Mouse (Mus musculus) left cerebral cortex, postnatal 36 days (tissue): ENCODE data around the gene Alpi. TPM values are rescaled to one million over a fixed set of nuclear protein-coding genes. Genes with fewer than 3 reads are reported as not detected.

Experiments
- DNase-seq, 2 experiments: peaks; one replicate each; pipeline ENCODE4 v3.0.0; 2021 to 2022; ENCODE audit warnings: low spot score in 2 of 2, mixed read lengths in 1 of 2
- intact Hi-C: fragments of 180-260 bp; cut with DNase I; formaldehyde crosslinking; loops from one replicate; pipeline ENCODE4 v1.15.1; 2025
- total RNA-seq, 2 experiments: library from RNA; stranded (reverse); gene quantifications; 2 replicates each; pipeline ENCODE4 v1.2.3; 2021

Alpi gene
- total RNA-seq, 2 experiments from 2014 or later = not detected

DNA sequence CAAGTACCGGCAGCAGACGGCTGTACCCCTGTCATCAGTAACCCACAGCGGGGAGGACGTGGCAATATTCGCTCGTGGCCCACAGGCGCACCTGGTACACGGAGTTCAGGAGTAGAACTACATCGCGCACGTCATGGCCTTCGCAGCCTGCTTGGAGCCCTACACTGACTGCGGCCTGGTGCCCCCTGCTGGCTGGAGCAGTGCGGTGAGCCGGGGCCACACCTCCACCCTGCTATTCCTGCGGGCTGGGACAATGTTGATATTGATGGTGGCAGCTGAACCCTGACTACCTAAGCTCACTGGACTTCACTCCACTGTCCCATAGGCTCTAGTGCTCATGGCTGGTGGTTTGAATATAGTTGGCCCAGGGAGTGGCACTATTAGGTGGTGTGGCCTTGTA, 30.7 kb downstream of the Alpi start:
- no peak for DNase-seq
- intact Hi-C loops = no loop called here

DNA sequence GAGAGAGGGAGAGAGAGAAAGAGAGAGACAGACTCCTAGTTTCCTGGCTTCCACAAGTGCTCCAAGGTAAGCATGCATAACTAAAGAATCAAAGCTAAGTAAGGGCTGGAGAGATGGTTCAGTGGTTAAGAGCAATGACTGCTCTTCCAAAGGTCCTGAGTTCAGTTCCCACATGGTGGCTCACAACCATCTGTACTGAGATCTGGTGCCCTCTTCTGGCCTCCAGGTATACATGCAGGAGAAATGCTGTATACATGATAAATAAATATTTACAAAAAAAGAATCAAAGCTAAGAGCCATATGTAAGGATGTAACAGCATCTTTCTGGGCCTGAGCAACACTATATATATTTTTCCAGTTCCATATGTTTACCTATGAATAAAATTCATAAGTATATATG, 40.5 kb downstream of the Alpi start:
- intact Hi-C loops = no loop called here
- DNase-seq = no peak

DNA sequence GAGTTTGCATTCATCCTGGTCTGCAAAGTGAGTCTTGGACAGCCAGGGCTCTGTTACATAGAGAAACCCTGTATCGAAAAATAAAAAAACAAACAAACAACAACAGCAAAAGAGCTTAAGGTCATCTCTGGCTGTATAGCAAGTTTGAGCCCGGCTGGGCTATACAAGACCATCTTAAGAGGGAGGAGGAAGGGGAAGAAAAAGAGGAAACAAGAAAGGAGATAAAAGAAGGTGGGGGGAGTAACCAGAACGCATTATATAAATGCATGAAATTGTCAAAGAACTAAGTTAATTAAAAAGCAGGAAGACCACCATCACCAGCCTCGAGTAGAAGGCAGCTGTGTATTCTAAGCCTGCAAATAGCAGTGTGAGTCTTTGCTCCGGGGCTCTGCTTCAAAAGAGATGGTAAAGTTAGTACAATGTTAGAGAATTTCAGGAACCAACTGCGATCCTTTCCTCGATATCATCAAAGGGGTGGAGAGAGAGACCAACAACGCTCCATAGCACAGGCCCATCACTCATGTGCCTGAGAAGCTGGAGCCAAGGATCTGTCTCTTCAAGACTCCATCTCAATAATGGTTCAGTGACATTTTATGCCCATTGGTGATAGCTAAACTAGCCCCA, 42.3 kb downstream of the Alpi start:
- DNase-seq = no peak
- intact Hi-C loops = no loop called here

DNA sequence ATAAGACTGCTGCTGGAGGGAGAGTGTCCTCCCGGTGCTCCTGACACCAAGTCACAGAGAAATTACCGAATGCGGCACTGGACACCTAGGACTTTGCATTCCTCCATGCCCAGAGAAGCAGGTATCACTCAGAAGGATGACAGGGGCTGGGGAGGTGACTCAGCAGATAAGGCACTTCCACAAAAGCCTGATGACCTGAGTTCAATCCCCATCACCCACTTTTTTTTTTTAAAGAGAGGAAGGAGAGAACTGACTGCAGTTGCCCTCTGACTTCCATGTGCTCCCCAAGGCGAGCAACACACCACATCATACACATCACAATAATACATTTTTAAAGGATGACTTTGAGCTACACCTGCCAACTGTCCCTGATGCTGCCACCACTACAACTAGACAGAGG, 44.3 kb downstream of the Alpi start:
- no peak for DNase-seq
- intact Hi-C loops = no loop called here

DNA sequence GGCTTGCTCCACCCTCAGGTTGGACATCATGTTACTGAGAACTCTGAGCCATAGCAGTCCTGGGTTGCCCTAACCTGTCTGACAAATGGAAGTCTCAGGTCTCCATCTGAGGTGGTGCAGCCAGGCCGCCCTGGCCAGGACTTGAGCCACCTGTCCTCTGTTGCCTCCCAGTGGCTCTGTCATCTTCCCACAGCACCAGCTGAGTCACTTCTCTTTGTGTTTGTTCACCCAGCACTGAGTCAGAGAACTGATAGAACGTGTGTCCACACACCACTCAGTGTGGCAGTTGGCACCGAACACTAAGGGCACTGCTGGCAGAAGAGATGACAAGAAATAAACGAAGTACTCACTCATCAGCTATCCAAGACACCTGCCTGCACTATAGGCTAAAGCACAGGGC, 50.0 kb downstream of the Alpi start:
- DNase-seq = no peak
- intact Hi-C loops = no loop called here

DNA sequence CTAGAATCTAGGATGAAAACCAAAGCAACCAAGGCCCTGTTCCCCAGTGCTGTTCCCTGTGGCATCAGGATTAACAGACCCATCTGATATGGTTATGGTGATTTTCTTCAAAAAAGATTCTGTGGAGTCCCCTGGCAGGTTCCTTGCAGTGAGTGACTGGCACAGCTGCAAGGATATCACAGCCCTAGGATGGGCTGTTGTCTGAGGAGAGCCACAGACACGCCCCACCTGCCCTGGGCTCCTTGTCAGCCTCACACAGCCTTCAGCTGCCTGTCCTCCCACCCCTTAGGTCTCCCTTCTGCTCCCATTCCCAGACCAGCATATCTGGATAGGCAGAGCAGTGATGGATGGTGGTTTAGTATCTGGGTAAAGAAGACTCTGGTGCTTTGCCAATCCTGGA, 50.7 kb downstream of the Alpi start:
- no peak for DNase-seq
- intact Hi-C loops = no loop called here

DNA sequence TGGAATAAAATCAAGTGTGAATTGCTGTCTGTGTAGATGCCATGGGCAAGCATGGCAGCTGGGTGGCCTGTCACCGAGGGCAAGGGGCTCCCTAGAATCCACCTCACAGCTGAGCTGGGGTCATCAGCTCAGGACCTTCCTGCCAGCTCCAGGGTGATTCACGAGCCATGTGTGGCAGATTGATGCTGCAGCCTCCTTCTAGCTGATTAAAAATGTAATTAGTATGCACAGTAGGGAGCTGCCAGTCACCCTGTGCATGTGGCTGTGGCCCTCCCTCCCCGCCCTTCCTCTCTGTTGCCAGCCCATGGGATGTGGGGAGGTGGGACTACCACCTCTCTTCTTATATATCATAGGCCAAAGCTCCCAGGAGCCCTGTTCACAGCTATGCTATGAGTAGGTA, 51.3 kb downstream of the Alpi start:
- no peak for DNase-seq
- intact Hi-C loops = no loop called here

Other genes with a start within 250 kb of the Alpi start
- gene Alppl2, start 11.7 kb downstream of the Alpi start, total RNA-seq = not detected
- not detected for gene Akp3, start 23.4 kb upstream of the Alpi start, total RNA-seq
- gene Ecel1, start 54.9 kb upstream of the Alpi start, total RNA-seq = 10 to 100 TPM in 1 of 2 experiments, 1 to 10 TPM in 1; 5.8 to 12.6 TPM
- gene Prss56, start 81.7 kb upstream of the Alpi start, total RNA-seq = under 1 TPM; 0.88 to 0.89 TPM
- gene Chrnd, start 89.0 kb upstream of the Alpi start, total RNA-seq = not detected
- gene Chrng, start 103.1 kb upstream of the Alpi start, total RNA-seq = not detected
- 10 to 100 TPM; 55.5 to 63.1 TPM for gene Eif4e2, start 112.3 kb upstream of the Alpi start, total RNA-seq
- 10 to 100 TPM; 10.9 to 16.4 TPM for gene Efhd1, start 162.8 kb upstream of the Alpi start, total RNA-seq
- gene Gigyf2, start 225.4 kb upstream of the Alpi start, total RNA-seq = 100 to 1,000 TPM; 106 to 121 TPM